Comparison of ENCODE assay signal across 8 mouse cellular contexts in genomic region chr15:61481861-61482260, GRCm38 (mm10).
A peak's percentile ranks its signal among the peaks of the same experiment; 100 is the strongest.
DNase-seq lines count a peak whose midpoint lies in the region.

No protein-coding gene starts in this region.

- intact Hi-C loops in heart, postnatal 25 days (cut with DNase I): no loop called here
- intact Hi-C loops in heart, postnatal 10 days (cut with DNase I): no loop called here
- intact Hi-C loops in gastrocnemius, postnatal 14 days (cut with DNase I; ENCODE audit: low total_unique reads): no loop called here

- DNase-seq in heart, adult 8-10 months (ENCODE audit: low spot score): peak; percentile 7
- DNase-seq in heart, postnatal 25 days (ENCODE audit: low spot score): no peak
- DNase-seq in right cerebral cortex, postnatal 4 days: peak; percentile 25
- DNase-seq in right cerebral cortex, adult 18-20 months: no peak
- DNase-seq in heart, postnatal 10 days: peak; percentile 30 to 36
- DNase-seq in lung, postnatal 36 days: peak; percentile 40
- DNase-seq in gastrocnemius, postnatal 14 days: no peak
- no peak for DNase-seq in thymus, postnatal 4 days

Comparison
In these comparisons a context has a peak if more than half of its experiments do, and no peak if none do; other contexts are left out.
1. DNase-seq: peak in heart, adult 8-10 months (single experiment), right cerebral cortex, postnatal 4 days (single experiment), heart, postnatal 10 days (2 of 2) and lung, postnatal 36 days (single experiment); none in heart, postnatal 25 days (single experiment), right cerebral cortex, adult 18-20 months (single experiment), gastrocnemius, postnatal 14 days (single experiment) and thymus, postnatal 4 days (single experiment).